Mouse (Mus musculus) forelimb bud, embryonic 11.5 days (tissue): Measurements from ENCODE around the gene Tnks1bp1.

Source experiments
- DNase-seq: peaks from one replicate; pipeline ENCODE4 v3.0.0-alpha.2; 2012; ENCODE audit warnings: low read depth, low spot score

Gene Tnks1bp1

DNA sequence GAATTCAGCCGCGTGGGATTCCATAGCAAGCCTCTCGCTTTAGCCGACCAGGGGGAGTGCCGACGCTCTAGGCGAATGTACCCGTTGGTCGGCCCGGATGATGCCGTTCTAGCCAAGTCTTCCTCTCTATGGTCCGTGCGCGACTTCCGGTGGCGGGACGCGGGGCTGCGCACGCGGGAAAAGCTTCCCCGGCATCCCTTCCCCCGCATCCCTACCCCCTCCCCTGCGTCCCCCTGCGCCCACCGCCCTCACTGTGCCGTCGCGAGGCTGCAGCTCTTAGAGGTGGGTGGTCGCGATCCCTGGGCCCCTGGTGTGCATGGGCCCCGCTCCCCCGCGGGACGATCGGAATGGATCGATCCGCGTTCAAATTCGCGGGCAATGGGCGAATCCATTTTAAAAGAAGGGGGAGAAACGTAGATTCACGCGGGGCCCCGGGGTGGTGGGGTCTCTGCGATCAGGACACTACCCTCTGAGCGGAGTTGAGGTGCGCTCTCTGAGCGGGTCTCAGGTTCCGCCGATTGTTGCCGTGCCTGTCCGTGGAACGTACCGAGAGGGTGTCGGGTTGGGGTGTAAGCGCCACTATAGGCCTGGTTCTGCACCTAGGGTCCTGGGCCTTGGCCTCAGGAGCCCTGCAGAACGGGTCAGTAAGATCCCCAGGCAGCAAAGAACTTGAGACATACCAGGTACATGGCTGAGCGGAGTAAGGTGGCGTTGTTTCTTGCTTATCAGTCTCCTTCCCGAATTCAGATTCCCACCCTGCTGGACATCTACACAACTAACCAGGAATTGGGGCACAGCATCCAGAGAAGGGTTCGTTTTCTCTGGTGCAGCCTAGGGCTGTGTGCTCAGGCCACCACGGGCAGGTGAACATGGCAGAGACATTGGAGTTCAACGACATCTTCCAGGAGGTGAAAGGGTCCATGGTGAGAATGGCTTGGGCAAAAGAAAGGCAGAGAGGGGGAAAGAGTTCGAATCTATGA, 10.5 kb upstream of the Tnks1bp1 start, which contains the start of the genes Ssrp1 and P2rx3:
Ssrp1 (plus strand) TSS at position 188 of the 980 bp plus-strand sequence.
P2rx3 (minus strand) TSS at position 416 of the 980 bp plus-strand sequence.
- peak; percentile 93 for DNase-seq

DNA sequence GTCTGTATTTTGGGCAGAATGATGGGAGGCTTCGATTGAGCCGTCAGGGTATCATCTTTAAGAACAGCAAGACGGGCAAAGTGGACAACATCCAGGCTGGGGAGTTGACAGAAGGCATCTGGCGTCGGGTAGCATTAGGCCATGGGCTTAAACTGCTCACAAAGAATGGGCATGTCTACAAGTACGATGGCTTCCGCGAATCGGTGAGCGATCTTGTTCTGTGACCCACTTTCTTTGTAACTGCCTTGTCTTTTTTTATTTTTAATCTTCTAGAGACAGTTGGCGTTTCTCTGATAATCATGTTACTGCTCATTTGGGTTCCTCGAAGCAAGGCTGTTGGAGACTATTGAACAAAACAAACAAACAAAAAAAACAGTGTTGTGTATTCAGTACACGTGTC, 9.5 kb upstream of the Tnks1bp1 start:
- no peak for DNase-seq

DNA sequence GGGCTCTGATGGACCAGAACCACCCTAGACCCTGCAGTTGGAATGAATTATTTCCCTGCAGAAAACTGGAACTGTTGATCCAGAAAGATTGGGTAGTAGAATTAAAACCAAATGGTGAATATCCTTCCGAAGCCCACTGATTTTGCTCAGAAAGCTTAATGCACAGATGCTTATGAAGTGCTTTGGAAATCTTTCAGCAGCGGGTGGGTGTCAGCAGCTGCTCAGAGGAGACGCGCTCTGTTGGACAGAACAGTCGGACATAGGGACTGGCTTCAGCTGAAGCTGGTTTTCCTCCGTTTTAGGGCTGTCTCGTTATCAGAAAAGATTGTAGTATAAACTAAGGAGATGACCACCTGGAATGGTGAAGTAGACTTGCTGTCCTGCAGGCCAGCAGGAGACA, 4.2 kb upstream of the Tnks1bp1 start:
- no peak for DNase-seq

DNA sequence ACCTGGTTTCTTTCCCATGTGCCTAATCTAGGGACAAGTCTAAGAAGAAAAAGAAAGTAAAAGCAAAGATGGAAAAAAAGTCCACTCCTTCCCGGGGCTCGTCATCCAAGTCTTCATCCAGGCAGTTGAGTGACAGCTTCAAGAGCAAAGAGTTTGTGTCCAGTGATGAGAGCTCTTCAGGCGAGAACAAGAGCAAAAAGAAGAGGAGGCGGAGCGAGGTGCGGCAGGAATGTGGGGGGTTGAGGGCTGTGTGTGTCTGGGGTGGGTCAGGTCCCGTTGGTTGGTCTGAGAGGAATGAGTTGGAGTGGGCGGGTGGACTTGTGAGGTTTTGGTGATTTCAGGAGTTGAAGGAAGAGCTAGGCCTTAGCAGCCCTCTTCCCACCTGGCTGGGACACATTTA, 1.6 kb upstream of the Tnks1bp1 start:
- DNase-seq, result no peak

DNA sequence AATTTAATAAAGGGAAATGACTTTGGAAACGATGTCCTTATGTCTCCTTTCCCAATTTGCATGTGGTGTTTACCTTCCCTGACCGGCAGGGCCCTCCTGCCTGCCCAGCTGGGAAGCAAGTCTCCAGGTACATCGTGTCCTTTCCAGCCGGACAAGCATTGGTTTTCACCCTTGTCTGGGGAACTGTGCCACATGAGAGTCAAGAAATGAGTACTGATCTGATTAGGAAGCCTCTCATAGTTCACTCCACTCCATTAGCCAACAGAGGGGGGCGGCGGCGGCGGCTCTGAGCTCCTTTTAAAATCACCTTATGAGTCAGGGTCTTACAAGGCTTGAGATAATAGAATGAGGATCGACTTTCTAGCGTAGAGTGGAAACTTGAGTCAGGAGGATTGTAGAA, 741 bp upstream of the Tnks1bp1 start:
- DNase-seq, result no peak

DNA sequence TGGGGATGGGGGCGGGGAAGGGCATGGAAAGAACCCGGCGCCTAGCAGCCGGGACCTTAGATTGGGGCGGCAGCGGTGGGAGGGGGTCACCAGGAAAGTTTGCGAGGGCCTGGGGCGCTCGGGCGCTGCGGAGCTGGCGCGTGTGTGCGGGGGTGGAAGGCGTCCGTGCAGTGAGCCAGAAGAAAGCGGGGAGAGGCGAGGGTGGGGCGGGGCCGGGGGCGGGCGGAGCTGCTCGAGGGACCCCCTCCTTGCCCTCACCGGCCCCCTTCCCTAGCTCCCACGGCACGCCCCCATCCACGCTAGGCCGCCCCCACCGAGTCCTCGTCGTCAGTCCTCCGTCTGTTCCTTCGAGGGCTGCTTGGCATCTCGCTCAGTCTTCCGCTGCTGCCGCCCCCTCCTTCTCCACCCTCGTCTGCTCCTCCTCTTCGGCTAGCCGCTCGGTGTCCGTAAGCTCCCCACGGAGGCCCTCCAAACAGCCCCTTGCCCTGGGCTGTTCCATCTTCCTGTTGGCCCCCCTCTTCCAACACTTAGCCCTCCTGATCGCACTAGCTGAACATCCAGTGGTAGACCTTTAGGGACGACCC, 438 bp downstream of the Tnks1bp1 start:
- DNase-seq, result peak; percentile 48

DNA sequence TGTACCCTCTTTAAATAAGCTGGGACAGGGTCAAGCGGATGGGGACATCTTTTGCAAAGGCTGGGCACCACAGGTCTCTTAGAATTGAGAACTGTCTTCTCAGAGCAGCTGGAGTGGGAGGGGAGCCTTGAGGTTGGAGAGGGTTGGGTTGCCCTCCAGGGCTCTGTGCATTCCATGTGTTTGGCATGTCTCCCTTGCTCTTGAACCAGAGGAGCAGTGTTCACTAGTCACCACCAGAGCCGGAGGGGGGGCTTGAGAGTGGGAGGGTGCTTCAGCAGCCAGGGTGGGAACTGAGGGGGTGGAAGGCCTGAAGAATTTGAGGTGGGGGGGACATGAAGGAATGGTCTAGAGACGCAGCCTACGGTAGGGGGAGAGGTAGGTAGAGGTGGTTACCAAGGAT, 1.5 kb downstream of the Tnks1bp1 start:
- DNase-seq, result no peak

DNA sequence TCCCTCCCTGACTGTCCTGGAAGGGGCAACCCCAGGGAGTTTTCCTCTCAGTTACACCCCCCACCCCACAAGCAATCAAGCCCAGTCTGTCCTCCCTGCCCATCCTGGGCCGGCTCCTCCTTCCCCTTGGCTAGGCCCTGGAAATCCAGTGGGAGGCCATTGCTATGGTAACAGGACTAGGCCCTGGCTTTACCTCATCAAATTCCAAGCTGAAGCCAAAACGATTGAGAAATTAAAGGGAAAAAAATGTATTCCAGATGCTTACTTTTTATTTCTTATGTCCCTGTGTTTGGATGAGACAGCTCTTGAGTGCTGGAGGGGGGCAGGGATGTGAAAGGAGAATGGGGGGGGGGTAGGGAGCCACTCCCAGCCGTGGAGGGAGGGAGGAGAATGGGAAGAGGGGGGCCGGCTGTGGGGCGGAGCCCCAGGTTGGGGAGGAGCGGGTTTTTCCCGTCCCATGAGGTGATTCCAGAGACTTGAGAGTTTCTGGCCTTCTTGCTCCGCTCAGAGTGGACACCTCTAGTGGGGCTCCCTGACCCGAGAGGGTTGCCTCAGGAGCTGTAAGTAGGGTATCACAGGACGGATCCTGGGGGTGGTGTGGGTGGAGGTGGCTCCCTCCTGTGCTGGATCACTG, 2.3 kb downstream of the Tnks1bp1 start:
- peak; percentile 62 for DNase-seq

DNA sequence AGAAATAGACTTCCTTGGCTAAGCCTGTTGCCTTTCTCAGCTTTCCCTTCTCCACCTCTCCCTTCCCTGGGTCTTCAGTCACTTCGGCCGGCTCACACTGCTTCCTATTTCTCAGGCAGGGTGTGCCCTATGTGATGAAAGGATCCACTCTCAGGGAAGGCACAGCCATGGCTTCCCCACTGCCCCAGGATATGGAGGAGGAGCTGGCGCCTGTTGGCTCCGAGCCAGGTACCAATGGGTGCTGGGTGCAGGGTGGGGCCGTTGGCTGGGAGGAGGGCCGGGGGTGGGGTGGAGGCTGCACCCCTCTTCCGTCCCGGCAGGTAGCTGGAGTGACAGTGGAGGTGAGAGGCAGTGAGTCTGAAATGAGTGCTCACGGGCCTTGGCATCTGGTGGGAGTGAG, 2.9 kb downstream of the Tnks1bp1 start:
- no peak for DNase-seq

DNA sequence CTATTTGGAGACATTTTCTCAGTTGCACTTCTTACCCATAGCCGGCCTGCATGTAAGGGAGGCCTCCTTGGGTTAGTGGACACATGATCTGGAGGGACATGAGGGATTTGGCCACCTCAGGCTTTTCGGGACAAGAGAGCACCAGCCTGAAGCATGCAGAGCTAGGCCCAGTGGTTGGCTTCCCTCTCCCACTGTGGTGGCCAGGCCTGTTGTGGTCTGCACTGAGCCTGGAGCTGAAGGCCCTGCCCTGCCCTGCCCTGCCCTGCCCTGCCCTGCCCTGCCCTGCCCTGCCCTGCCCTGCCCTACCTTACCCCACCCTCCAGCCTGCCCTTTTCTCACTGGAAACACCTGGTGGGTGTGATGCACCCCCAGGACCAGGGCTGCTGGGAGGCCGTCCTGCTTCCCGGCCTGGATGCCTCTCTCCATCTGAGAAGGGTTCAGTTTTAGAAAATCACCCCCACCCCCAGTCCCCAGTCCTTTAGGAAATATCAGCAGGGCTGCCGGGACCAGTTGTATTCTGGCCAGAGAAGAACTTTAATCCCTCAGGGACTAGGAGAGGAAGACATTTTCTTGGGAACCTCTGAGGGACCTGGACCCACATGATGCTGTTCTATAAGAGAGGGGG, 5.5 kb downstream of the Tnks1bp1 start:
- DNase-seq, result no peak

DNA sequence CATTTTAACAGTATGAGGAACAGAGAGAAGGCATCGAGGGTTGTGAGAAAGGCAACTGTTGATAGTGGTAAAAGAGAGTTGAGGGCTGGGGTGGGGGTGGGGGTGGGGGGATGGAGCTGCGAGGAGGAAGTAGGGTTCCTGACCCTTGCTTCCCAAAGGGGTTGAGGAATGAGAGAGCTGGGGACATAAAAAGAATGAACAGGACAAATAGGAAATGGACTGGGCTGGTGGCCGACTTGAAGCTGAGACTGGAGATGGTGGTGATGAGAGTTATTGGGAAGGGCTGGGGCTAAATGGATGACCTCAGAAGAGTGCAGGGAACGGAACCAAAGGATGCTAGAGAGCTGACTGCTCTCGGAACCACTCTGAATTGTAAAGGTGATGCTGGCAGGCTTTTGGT, 8.9 kb downstream of the Tnks1bp1 start:
- no peak for DNase-seq

DNA sequence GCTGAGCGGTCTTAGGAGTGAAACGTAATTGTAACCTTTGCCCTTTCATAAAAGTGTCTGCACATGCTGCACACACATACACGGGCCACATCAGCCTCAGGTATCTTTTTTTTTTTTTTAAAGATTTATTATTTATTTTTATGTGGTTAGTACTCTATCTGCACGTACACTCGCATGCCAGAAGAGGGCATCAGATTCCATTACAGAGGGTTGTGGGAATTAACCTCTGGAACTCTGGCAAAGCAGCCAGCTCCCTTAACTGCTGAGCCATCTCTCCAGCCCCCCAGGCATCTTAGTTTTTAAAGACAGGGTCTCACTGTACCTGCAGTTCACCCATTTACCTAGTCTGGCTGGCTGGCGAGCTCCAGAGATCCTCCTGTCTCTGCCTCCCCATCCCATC, 11.9 kb downstream of the Tnks1bp1 start:
- no peak for DNase-seq

DNA sequence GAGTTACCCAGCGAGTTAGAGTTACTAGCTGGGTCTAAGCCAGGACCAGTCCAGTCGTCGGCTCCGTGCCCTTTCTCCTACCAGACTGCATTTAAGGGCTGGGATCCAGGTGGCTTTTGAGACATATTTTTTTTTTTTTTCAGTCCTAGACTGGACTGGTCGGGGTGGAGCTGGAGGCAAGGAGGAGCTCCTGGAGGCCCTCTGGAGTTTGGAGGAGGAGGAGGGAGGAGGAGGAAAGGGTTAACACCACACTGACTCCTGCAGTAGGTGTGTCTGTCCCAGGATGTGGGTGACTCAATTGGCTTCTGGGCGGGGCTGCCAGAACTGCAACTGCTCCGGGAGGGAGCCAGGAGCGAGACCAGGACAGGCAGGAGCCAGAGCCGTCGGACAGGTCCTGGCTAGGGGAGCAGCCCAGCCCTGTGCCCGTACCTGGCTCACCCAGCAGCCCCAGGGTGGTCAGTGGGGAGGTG, 12.8 kb downstream of the Tnks1bp1 start:
- DNase-seq, result peak; percentile 45

DNA sequence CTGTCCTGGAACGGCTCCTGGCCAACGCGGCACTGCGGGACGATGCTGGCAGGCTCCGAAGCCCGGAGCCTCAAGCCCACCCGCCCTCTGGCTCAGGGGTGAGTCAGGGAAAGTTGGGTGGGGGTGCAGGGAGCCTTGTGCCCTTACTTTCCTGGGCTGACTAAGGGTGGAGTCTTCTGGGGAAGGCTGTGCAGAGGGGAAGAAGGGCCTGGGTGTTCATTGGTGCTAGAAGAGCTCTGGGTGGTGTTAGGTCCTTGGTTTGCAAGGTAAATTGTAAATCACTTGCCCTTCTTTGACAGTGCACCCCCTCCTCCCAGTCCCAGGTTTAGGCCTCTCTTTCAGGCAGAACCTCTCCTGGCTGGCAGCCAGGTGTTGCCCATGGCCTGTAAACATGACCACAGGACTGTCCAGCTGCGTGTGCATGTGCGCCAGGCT, 13.3 kb downstream of the Tnks1bp1 start:
- DNase-seq, result no peak

DNA sequence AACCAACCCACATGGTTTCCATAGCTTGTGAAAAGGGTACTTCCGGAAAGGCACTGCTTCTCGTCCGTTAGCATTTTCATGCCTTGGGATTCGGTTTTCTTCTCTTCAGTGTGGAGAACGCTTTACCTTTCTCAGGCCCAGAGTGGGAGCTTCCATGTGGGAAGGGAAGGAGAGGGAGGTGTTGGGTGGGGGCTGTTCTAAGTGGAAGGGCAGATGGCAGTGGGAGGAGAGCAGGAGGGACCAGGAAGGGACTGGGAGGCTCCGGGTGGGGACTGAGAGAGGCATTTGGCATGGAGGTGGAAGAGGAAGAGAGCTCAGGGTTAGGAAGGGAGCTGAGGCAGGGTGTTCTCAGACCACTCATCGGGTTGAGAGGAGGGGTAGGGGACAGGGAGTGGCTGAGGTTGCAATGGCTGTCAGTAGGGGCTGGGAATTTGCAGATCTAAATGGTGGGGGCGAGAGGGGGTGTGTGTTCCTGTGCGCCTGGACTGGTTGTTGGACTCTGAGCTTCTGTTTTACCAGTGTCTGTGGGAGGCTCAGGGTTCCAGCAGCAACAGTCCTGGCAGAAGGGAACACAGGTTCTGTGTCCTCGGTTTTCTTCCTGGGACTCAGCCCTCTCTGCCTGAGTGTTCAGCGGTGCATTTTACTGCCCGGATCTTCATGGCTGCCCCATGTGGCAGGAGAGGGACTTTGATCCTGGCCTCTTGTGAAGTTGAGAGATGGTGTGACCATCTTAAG, 17.5 kb downstream of the Tnks1bp1 start:
- DNase-seq, result no peak

DNA sequence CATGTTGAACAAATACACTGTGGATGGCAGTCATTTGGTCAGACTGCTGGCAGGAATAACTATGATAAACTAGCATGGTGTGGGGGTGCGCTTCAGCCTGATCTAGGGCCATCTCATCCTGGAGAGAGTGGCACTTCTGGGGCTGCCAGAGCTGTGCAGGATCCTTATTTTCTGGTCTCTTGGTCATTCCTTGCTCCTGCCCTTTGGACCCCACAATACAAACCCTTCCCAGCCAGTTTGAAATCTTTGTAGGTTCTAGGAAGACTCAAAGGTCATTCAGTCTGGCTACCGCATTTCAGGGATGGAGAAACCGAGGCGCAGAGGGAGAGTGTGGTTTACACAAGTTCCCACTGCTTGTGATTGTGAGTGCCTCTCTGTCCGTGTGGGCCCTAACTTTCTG, 19.1 kb downstream of the Tnks1bp1 start:
- no peak for DNase-seq

DNA sequence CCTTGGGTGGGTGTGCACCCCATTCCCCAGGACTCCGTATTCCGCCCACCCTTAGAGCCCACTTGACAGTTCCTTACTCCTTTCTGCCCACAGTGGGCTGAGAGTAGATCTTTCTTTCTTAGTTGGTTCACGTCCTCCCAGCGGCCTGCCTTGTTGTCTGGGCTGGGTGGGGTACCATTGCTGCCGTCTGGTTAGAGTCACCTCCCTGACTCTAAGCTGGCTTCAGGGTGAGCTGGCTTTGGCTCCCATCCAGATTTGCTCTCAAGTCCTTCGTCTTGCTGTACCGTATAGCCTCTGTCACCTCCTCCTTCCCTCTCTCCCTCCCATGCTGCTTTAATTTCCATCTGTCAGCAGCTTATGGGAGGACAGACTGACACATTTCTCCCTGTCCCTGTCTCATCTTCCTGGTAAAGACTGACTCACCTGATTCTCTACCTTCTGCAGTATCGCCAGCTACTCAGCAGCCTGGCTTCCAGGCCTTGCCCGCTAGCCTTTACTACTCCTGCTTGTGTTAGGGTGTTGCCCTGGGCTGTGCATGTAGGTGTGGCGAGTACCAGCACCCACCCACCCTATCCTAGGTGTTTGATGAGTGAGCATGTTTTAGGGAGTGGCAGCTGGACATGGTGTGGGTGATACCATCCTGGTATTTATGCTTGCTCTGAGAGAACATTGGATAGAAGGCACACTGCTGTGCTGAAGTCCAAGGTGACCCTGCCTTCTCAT, 20.2 kb downstream of the Tnks1bp1 start:
- no peak for DNase-seq

DNA sequence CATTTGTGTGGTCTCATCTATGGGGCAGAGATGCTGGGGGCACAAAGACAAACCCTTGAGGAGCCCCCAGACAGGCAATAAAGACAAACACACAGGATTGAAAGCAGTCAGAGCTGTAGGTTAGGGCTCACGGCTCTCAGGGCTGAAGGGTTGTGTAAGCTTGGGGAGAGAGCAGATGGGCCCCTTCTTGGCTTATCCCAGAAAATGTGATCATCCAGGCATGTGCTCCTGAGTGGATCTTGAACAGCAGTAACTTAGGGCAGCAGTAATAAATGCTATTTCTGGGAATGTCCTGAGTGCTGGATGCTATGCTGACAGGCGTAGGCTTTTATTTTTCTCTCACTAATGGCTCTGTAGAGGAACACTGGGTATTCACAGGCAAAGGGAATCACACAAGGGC, 20.8 kb downstream of the Tnks1bp1 start:
- no peak for DNase-seq

DNA sequence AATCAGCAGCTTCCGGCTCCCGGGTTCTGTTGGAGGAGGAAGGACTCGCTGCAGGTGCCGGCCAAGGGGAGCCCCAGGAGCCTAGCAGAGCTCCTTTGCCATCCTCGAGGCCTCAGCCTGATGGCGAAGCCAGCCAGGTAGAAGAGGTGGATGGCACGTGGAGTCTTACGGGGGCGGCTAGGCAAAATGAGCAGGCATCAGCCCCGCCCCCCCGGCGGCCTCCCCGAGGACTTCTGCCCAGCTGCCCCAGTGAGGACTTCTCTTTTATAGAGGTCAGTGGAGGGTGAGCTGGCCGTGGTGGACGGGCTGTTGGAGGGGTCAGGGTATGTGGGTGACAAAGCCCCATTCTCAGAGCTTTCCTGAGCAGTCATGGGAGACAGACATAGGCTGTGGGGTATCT, 22.3 kb downstream of the Tnks1bp1 start:
- DNase-seq, result no peak

DNA sequence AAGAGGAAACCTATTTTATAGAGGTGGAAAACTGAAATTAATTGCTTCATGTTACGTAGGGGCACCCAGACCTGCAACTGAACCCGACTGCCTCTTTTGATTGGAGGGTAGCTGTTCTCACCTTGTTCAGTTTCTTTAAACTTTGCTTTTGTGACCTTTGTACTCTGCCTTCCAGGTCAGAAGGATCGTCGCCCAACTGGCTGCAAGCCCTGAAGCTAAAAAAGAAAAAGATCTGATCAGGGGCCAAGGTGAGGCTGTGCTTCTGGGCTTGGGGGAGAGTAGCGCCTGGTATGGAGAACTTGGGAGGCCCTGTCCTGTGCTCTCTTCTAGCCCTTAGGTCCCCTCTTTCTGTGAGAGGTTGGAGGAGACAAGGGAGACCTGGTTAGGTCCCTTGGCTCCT, 24.1 kb downstream of the Tnks1bp1 start:
- no peak for DNase-seq
